In genomic region chr9:23261834-23262233, GRCm38 (mm10) we compare ENCODE assay signal across 23 mouse cellular contexts. TPM values are rescaled to one million over a fixed set of nuclear protein-coding genes. Genes with fewer than 3 reads are reported as not detected.
"Had no signal": no experiment of that assay in that cellular context is flagged by ENCODE, and none has a peak within 500 bp of the region (broad histone marks: within the 10 kb centered on the region; RNA-seq: fewer than 3 reads in every experiment).

No protein-coding gene starts in this region.

- DNase-seq: heart, postnatal 10 days; heart, postnatal 14 days; heart, postnatal 36 days; heart, postnatal 4 days; kidney, adult 11 months; kidney, adult 18-20 months; kidney, adult 2 months; kidney, adult 8-10 months; kidney, adult 9 months; kidney, postnatal 10 days; kidney, postnatal 14 days; kidney, postnatal 25 days; kidney, postnatal 36 days; kidney, postnatal 4 days; layer of hippocampus, adult 9-11 months; layer of hippocampus, postnatal 36 days had no signal

- ATAC-seq: hindbrain, embryonic 16.5 days; hindbrain, postnatal 0 days; inflammation-experienced regulatory T-cells, adult 6 months; intestine, embryonic 15.5 days; intestine, embryonic 16.5 days; intestine, postnatal 0 days had no signal

RNA-seq across cellular contexts. Expression of gene Bmper, which starts 39.0 kb away (rescaled TPM):
- total RNA-seq: hematopoietic stem cell, adult 5-6 weeks had no signal
